Mouse (Mus musculus) left cerebral cortex, adult 18-20 months (tissue): ENCODE data around the gene Zfp534. TPM values are rescaled to one million over a fixed set of nuclear protein-coding genes. Genes with fewer than 3 reads are reported as not detected.
"Not testable (repeated sequence)": the region's sequence is repeated elsewhere in the genome, so short reads cannot be mapped to it uniquely, and the experiment has no call there.

ENCODE experiments used
- DNase-seq, 2 experiments: peaks; one replicate each; pipeline ENCODE4 v3.0.0; 2021 to 2022; ENCODE audit warnings: low spot score in 2 of 2, mixed read lengths in 1 of 2
- long read RNA-seq, 2 experiments: library from polyadenylated mRNA; stranded (forward); transcript quantifications; one replicate each; pipeline ENCODE4 v2.0.0; 2021
- total RNA-seq, 2 experiments: library from RNA; stranded (reverse); gene quantifications; 2 replicates each; pipeline ENCODE4 v1.2.3; 2021

Zfp534 gene
- total RNA-seq = not detected
- long read RNA-seq, experiment 1 = 0 reads
- long read RNA-seq, experiment 2 = 0 reads

DNA sequence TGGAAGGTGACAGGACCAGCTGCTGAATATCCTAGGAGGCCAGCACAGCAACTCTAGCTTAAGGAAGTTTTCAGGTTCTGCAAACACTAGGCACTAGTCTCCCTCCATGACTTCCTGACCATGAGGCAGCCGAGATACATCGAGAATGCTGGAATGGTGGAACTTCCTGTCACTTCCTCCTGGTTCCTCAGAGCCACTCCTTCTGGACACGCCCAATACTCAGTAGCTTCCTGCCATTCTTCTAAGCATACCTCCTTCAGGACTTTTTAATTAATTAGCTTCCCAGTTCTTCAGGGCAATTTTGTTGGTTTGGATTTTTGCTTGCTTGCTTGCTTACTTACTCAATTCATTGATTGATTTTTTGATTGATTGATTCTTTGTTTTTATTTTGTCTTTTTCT lies at the start of gene Zfp534:
TSS of gene Zfp534 (minus strand) at position 101 of the 400 bp plus-strand sequence.
- DNase-seq = not testable (repeated sequence)

DNA sequence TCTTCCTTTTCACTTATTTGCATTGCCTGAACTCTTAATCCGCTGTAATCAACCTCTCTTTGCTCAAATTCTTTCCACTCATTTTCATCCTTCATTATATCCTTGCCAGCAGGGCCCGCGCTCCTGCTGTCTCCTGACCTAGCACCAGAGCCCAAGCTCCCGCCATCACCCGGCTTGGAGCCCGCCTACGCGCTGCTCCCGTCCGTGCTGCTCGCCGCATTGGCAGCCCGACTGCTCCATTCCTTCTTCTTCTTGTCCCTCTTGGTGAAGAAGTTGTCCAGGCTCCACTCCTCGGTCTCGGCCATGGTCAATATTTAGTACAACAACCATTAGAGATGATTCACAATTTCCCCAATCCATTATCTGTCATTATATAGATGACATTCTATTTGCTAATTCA lies 43.9 kb upstream of the Zfp534 start:
- DNase-seq = not testable (repeated sequence)

DNA sequence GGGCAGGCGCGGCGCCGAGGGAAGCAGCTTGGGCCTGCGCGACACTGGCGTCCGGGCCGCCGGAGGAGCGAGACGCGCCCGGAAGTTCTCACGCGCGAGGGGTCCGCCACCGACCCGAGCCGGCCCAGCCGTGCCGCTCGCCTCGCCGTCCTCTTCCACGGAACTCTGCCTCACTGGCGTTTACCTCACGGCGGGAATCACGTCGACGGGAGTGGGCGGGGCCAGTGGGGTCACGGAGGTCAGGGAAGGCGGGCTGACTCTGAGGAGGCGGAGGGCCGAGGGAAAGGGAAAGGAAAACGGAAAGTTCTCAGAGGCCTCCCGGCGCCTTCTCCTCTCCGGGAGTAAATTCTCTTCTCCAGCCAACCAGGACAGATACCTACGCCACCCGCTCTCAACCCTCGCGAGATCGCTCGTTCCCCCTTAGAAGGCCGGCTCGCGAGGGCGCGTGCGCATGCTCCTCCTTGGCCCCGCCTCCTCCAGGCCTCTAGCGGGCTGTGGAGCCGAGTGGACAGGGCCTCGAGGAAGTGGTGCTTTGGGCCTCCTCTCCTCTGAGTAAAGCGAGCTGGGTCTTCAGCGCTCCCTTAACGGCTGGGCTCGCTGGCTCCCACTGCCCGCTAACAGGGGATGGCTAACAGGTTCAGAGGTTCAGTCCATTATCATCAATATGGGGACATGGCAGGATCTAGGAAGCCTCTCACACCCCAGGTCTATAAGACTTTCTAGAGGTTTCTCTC lies 36.5 kb upstream of the Zfp534 start:
- not testable (repeated sequence) for DNase-seq

- not testable (repeated sequence) for DNase-seq
Observed at GRCm38 (mm10) chr4:147655245-147655644, 47.1 kb downstream of the Zfp534 start.

DNA sequence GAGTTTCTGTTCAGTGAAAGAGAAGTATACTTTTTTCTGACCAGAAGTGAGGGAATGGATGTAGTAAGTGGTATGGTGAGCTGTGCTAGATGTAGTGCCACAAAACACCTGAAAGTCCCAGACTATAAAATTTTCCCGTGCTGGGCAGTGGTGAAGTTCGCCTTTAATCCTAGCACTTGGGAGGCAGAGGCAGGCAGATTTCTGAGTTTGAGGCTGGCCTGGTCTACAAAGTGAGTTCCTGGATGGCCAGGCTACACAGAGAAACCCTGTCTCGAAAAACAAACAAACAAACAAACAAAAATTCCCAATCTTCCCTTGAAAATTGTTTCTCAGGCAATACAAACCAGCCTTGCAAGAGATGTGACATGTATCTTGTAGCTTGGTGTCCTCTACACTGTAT lies 54.9 kb downstream of the Zfp534 start:
- DNase-seq = not testable (repeated sequence)

DNA sequence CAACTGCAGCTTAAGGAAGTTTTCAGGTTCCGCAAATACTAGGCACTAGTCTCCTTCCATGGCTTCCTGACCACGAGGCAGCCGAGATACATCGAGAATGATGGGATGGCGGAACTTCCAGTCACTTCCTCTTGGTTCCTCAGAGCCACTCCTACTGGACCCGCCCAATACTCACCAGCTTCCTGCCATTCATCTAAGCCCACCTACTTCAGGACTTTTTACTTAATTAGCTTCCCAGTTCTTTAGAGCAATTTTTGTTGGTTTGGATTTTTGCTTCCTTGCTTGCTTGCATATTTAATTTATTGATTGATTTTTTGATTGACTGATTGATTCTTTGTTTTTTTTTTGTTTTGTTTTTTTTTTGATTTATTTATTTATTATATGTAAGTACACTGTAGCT lies 59.9 kb downstream of the Zfp534 start, which contains the start of gene Zfp979:
TSS of gene Zfp979 (minus strand) at position 101 of the 400 bp plus-strand sequence.
- not testable (repeated sequence) for DNase-seq

DNA sequence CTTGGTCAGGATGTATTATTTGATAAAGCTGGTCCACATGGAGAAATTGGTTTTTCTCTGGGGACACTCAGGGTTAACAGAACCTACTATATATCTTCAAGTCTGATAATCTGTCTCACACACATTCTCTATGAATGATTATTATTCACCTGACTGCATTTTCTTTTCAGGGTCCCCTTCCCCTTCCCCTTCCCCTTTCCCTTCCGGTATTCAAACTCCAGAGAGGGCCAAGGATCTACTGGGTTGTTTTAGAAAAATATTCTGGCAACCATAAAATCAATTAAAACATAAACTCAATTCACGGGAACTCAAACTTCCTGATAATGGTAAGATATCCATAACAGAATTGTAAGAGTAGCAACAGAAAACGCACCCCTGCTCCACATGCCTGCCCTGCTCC lies 60.4 kb downstream of the Zfp534 start:
- DNase-seq = not testable (repeated sequence)

- not testable (repeated sequence) for DNase-seq
Observed at GRCm38 (mm10) chr4:147633818-147634262, 68.5 kb downstream of the Zfp534 start.

Other genes with a start within 250 kb of the Zfp534 start
- 1 to 10 TPM; 2.3 to 3.8 TPM for gene Zfp982, start 210.1 kb downstream of the Zfp534 start, total RNA-seq
- under 1 TPM; 0.14 to 0.33 TPM for gene Gm16503, start 162.3 kb downstream of the Zfp534 start, total RNA-seq
- not detected for gene Zfp985, start 149.3 kb downstream of the Zfp534 start, total RNA-seq
- gene Zfp979, start 60.0 kb downstream of the Zfp534 start, total RNA-seq = under 1 TPM; 0.14 to 0.59 TPM
- gene Zfp984, start 107.2 kb upstream of the Zfp534 start, total RNA-seq = 1 to 10 TPM; 1.2 to 1.4 TPM
- gene Zfp933, start 145.8 kb upstream of the Zfp534 start, total RNA-seq = 10 to 100 TPM; 20.3 to 21.4 TPM
- gene Miip, start 166.3 kb upstream of the Zfp534 start, total RNA-seq = 10 to 100 TPM; 15.1 to 15.5 TPM
- 10 to 100 TPM; 13.0 to 13.1 TPM for gene Fv1, start 166.4 kb upstream of the Zfp534 start, total RNA-seq
- 100 to 1,000 TPM; 198 to 204 TPM for gene Mfn2, start 202.2 kb upstream of the Zfp534 start, total RNA-seq
- 10 to 100 TPM; 12.1 to 12.6 TPM for gene Plod1, start 234.2 kb upstream of the Zfp534 start, total RNA-seq
- gene 2510039O18Rik, start 238.3 kb upstream of the Zfp534 start, total RNA-seq = 10 to 100 TPM; 29.6 to 32.6 TPM